40 mouse cellular contexts compared by ENCODE assay signal in the genomic region with DNA sequence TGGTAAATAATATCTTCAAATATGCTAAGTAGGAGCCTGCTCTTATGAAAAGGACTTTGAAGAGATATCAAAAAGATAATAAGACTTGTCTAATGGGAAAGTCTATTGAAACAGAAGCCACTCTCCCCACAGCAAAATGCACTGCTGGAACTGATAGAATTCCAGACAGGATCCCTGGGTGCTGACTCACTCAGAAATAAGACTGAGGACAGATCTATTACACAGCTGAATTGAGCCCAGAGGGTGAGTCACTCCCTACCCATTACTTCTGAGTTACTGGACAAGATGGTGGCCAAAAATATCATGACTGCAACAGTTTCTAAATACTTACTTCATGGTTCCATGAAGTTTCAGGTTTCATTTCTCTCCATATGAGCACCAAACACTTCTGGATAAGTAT. TPM values are rescaled to one million over a fixed set of nuclear protein-coding genes. Genes with fewer than 3 reads are reported as not detected.
DNase-seq lines count a peak whose midpoint lies in the region; ATAC-seq and TF ChIP-seq lines count a peak whose summit lies in the region.
"Had no signal": no experiment of that assay in that cellular context is flagged by ENCODE, and none has a peak within 500 bp of the region (broad histone marks: within the 10 kb centered on the region; RNA-seq: fewer than 3 reads in every experiment).

No protein-coding gene starts in this region.

- intact Hi-C loops in gastrocnemius, adult 2 months (cut with DNase I), result no loop called here

- DNase-seq in adrenal gland, adult (ENCODE audit: inconsistent age in 2 of 2, low spot score in 1 of 2), result peak; percentile 39 to 68
- no peak for DNase-seq in adrenal gland, adult 8-10 months
- DNase-seq in gastrocnemius, adult 2 months, result peak; percentile 26
- no peak for DNase-seq in gastrocnemius, adult 8-10 months (ENCODE audit: low spot score in 2 of 2)
- peak; percentile 72 for DNase-seq in Patski (ENCODE audit: low read depth, low spot score)
- peak; percentile 46 for DNase-seq in skeletal muscle tissue, adult 2 months (ENCODE audit: low read depth, low spot score)
- DNase-seq in T-cell, adult 2 months (ENCODE audit: low spot score), result no peak
- DNase-seq in spleen, postnatal 4 days (ENCODE audit: low spot score in 2 of 2), result no peak
- DNase-seq: cerebellum, adult 18-20 months; cerebellum, postnatal 10 days; forebrain, postnatal 0 days; gastrocnemius, postnatal 25 days; heart, adult 2 months; kidney, adult 18-20 months; kidney, postnatal 25 days; liver; lung, adult 2 months; lung, postnatal 10 days; right cerebral cortex, adult 18-20 months; thymus, adult 2 months; thymus, postnatal 36 days had no signal

- POLR2A ChIA-PET in Patski (lab: Charles Lee), result no interaction called here

- in situ Hi-C loops in Patski (cut with MboI; ENCODE audit: low pct_unique_long_range_greater_than_20kb), result no loop called here

- TF ChIP-seq CTCF in gastrocnemius, adult 2 months (IDR thresholded peaks at IDR 0.05), result no peak
- no peak for TF ChIP-seq CTCF in Patski (IDR thresholded peaks at IDR 0.05)

- ATAC-seq in Patski, result peak; percentile 86
- ATAC-seq: forebrain, postnatal 0 days; hindbrain, embryonic 16.5 days; midbrain, embryonic 15.5 days had no signal

- CTCF ChIA-PET in Patski (lab: Charles Lee), result no interaction called here

- no peak overlapping the region for H3K4me3 ChIP-seq in gastrocnemius, adult 2 months
- H3K4me3 ChIP-seq: erythroblast, embryonic 14.5 days; forebrain, embryonic 12.5 days; heart, adult 2 months; heart, embryonic 12.5 days; kidney, embryonic 15.5 days; midbrain, embryonic 15.5 days had no signal

- no peaks in the 10 kb centered on the region for H3K27me3 ChIP-seq in Patski
- H3K27me3 ChIP-seq: forebrain, embryonic 12.5 days; heart, embryonic 12.5 days; kidney, embryonic 15.5 days; midbrain, embryonic 15.5 days had no signal

- H3K27ac ChIP-seq in gastrocnemius, adult 2 months, result peak overlapping the region; percentile 39
- H3K27ac ChIP-seq: forebrain, embryonic 12.5 days; heart, adult 2 months; kidney, embryonic 15.5 days; liver, embryonic 14.5 days; macrophage; midbrain, embryonic 15.5 days had no signal

RNA-seq across cellular contexts. Expression of a gene that starts 13.3 kb away (rescaled TPM):
- not detected for total RNA-seq in adrenal gland, adult 8-10 months (2022)
- 1 to 10 TPM; 1.6 to 2.3 TPM for total RNA-seq in gastrocnemius, adult 2 months (2021)
- 1 to 10 TPM; 1.2 to 3.9 (median 2.1) TPM for total RNA-seq in gastrocnemius, adult 8-10 months (2022)
- 0.69 TPM for polyA plus RNA-seq in Patski (2021)
- total RNA-seq: forebrain, postnatal 0 days; hematopoietic stem cell, adult 5-6 weeks; layer of hippocampus, adult 18-20 months; left cerebral cortex, adult 18-20 months; left cerebral cortex, postnatal 14 days; neutrophil, adult 5-6 weeks had no signal
- polyA plus RNA-seq: cortical plate, adult 2 months; embryonic facial prominence, embryonic 14.5 days; erythroblast, embryonic 14.5 days; forebrain, embryonic 12.5 days; forebrain, postnatal 0 days; heart, adult 2 months; hindbrain, embryonic 16.5 days; intestine, embryonic 14.5 days; kidney, embryonic 15.5 days; limb, embryonic 11.5 days; lung, adult 2 months; midbrain, embryonic 15.5 days; neural tube, embryonic 11.5 days; spleen, adult 2 months; thymus, adult 2 months had no signal

RNA-seq across cellular contexts. Expression of a gene that starts 33.8 kb away (rescaled TPM):
- total RNA-seq in adrenal gland, adult 8-10 months (2022), result 100 to 1,000 TPM in 1 of 4 experiments, 10 to 100 TPM in 1, 1 to 10 TPM in 2; 5.5 to 130 (median 37.7) TPM
- total RNA-seq in gastrocnemius, adult 2 months (2021), result 1 to 10 TPM; 3.7 to 4.0 TPM
- 1 to 10 TPM; 1.7 to 3.9 (median 3.1) TPM for total RNA-seq in gastrocnemius, adult 8-10 months (2022)
- 2.9 TPM for polyA plus RNA-seq in Patski (2021)
- polyA plus RNA-seq: erythroblast, embryonic 14.5 days had no signal

Comparison
In these comparisons a context has a peak if more than half of its experiments do, and no peak if none do; other contexts are left out.
1. DNase-seq: peak in adrenal gland, adult (2 of 2), gastrocnemius, adult 2 months (single experiment), Patski (single experiment) and skeletal muscle tissue, adult 2 months (single experiment); none in adrenal gland, adult 8-10 months (single experiment), gastrocnemius, adult 8-10 months (0 of 2), T-cell, adult 2 months (single experiment) and spleen, postnatal 4 days (0 of 2).